Mouse (Mus musculus): ENCODE results near the gene Celf2. TPM values are rescaled to one million over a fixed set of nuclear protein-coding genes. Genes with fewer than 3 reads are reported as not detected.
A peak's percentile ranks its signal among the peaks of the same experiment; 100 is the strongest.
"Not testable (repeated sequence)": the region's sequence is repeated elsewhere in the genome, so short reads cannot be mapped to it uniquely, and the experiment has no call there.

Celf2 gene
- total RNA-seq, 2 experiments from 2014 or later = 67.6 to 79.3 TPM

DNA sequence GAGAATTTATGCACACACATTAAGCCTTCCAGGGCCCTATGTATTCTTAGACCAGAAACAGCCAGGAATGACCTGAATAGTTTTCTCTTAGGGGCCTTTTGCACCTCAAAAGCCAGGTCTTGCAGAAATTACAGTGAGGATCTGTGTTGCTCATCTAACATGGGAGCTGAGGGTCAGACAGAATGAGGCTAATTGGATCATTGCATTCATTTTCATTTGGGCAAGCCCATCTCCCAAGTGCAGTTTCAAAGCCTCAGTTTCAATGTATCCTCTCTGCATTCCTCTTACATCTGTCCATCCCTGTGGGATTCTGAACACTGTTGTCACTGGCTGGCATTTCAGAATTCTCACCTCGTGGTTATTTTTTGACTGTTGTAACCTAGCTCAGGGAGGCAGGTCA lies 200.6 kb downstream of the Celf2 start:
- no peak for DNase-seq
- Histone ChIP-seq H3K4me3 (no peak overlapping the region), H3K27ac (no peak overlapping the region)
- intact Hi-C loops (cut with DNase I) = no loop called here
- no peak for TF ChIP-seq CTCF (IDR thresholded peaks at IDR 0.05)

DNA sequence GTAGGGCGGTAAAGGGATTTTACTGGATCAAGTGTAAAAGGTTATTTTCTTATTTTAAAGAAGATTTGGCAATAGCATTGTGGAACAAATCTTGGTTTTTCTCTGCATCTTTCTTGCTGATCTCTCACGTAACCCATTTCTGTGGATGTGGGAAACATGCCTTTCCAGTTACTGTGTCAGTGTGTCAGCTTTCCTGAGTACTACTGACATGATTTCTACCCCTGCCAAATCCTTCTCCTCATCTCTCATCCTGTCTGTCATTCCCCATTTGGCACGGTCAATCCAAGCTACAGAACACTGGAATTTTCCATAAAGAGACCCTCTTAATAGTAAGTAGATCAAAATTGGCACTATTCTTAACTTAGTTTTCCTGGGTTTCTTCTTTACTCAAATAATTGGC lies 221.9 kb downstream of the Celf2 start:
- intact Hi-C loops (cut with DNase I) = no loop called here
- no peak overlapping the region for H3K27ac ChIP-seq
- TF ChIP-seq CTCF (IDR thresholded peaks at IDR 0.05) = no peak
- H3K4me3 ChIP-seq = no peak overlapping the region
- DNase-seq = no peak

DNA sequence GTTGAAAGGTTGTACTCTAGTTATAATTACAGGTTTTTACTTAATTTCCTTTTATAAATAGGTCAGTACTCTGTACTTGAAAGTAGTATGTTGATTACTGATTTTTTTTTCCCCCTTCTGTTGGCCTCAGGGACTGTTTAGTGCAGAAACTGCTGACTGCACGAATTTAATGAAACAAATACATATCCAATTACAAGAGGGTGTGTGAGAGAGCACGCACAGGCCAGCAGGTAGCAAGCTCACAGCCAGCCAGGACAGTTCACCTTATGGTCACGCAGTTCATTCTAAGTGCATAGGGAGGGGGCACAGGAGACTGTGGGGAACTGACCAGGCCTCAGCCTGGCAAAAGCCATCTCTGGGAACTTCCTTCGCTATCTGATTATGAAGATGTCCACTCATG lies 236.1 kb downstream of the Celf2 start:
- no peak for DNase-seq
- H3K27ac ChIP-seq = no peak overlapping the region
- H3K4me3 ChIP-seq = no peak overlapping the region
- intact Hi-C loops (cut with DNase I) = no loop called here
- no peak for TF ChIP-seq CTCF (IDR thresholded peaks at IDR 0.05)

DNA sequence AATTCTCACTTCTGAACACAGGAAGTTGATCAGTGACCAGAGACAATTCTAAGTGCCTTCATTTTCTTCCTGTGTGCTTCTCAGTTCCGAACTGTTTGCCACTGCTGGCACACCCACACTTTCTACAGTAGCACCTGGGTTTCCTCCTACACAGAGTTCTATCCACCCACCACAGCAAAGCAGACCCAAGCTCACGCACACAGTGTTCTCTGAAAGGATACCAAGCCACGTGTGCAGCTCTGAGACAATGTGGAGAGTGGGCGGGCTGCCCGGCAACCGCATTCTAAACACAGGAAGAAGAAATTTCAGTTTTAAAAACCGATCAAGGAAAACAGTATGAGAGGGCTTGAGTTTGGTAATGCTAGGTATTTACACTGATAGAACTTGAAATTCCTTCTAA lies 239.3 kb downstream of the Celf2 start:
- intact Hi-C loops (cut with DNase I) = no loop called here
- no peak for TF ChIP-seq CTCF (IDR thresholded peaks at IDR 0.05)
- Histone ChIP-seq H3K4me3 (no peak overlapping the region), H3K27ac (no peak overlapping the region)
- DNase-seq = peak; percentile 28

DNA sequence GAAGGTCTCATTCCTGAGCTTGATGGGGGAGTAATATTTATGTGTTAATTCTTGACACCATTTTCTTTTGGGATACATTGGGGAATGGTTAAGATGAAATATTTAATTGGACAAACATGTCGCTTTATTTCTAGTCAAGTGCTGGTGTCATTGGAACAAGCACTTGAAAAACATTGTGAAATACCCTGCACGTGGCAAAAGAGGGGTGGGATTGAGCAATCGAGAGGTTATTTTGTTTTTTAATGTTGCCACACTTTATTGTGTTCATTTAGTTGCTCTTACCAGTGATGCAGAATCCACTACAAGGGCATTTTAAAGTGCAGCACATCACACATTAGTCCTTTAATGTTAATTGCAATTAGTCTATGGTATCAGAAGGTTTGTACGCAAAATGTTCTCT lies 242.2 kb downstream of the Celf2 start:
- DNase-seq = no peak
- no peak overlapping the region for H3K4me3 ChIP-seq
- no peak overlapping the region for H3K27ac ChIP-seq
- TF ChIP-seq CTCF (IDR thresholded peaks at IDR 0.05) = no peak
- intact Hi-C loops (cut with DNase I) = no loop called here

DNA sequence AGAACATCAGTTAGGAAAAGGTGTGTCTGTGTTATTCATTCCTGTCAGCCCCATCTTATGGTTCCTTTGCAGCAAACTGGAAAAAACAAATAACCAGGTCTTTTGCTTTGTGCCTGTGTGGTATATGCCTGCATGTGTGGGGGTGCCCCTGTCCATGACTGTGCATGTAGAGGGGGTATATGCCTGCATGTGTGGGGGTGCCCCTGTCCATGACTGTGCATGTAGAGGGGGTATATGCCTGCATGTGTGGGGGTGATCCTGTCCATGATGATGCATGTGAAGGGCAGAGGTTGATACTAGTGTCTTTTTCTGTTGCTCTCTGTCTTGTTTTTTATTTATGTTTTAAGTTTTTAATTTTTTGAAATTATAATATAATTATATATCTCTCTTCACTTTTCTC lies 246.7 kb downstream of the Celf2 start:
- H3K4me3 ChIP-seq; intact Hi-C loops (cut with DNase I); H3K27ac ChIP-seq; DNase-seq: not testable (repeated sequence)

DNA sequence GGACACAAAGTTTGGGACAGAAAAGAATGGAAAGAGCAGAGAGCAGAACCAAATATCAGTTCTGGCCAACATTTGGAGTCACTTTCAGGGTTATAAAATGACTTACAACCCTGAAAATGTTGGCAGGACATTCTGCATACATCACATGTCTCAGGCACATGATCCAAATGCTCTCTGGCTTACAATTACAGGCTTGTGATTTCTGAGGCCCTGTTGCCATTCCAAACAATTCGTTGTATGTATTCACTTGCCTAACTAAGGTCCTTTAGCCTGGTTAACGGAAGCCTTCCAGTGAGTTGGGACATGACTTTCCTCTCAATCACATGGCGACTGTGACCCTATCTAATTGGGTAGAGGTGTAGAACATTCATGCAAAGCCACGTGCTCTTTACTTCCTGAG lies 249.2 kb downstream of the Celf2 start:
- Histone ChIP-seq H3K4me3 (no peak overlapping the region), H3K27ac (peak overlapping the region; percentile 73)
- no peak for TF ChIP-seq CTCF (IDR thresholded peaks at IDR 0.05)
- intact Hi-C loops (cut with DNase I) = no loop called here
- peak; percentile 31 for DNase-seq

DNA sequence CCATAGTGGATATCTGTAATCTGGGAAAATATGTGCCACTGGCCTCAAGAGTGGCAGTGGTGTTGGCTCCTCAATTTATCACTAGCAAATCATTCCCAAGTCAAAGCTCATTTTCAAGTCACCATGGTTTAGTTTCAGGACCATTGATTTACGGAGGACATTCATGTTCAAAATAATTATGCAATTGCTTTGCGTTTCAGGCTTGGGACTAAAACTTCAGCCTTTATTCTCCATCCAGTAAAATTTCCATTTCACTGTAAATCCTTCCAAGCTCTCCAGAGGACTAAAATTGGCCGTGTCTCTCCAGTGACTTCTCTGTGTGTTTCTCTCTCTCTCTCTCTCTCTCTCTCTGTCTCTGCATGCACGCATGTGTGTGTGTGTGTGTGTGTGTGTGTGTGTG lies 249.7 kb downstream of the Celf2 start:
- no peak for DNase-seq
- no peak overlapping the region for H3K4me3 ChIP-seq
- peak overlapping the region; percentile 73 for H3K27ac ChIP-seq
- no peak for TF ChIP-seq CTCF (IDR thresholded peaks at IDR 0.05)
- intact Hi-C loops (cut with DNase I) = no loop called here

DNA sequence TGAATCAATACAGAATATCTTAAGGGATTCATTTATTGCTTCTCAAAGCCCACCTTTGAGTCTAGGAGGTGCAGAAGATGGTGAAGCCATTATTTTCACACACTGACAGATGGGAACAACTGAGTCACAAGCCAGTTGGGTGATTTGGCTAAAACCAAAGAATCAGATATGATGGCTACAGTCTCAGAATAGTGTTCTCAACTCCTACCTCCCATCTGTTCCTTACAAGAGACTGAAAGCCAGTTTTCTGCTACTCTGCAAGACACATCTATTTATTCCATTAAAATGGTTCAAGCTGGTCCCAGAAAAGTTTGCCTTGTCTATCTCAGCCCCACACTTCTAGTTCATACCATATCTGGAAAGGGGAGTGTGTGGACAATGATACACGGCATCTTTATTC lies 253.3 kb downstream of the Celf2 start:
- no peak for DNase-seq
- no peak for TF ChIP-seq CTCF (IDR thresholded peaks at IDR 0.05)
- Histone ChIP-seq H3K4me3 (no peak overlapping the region), H3K27ac (no peak overlapping the region)
- intact Hi-C loops (cut with DNase I) = no loop called here

DNA sequence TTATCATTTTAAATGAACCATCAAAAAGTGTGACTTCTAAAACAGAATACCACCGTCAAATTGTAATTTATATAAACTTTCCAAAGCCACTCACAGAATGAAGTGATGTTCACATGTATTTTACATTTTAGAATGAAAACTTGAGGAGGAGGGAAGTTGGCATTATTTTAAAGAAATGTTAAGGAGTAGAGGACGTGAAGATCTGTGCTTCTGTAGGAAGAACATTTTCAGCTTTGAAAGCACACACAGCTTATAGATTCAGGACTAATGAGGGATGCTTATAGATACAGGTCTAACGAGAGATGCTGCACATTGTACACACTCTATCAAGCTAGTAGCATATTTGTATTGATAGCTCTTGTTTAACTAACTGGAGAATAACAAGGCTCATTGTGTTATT lies 254.0 kb downstream of the Celf2 start:
- H3K4me3 ChIP-seq = no peak overlapping the region

DNA sequence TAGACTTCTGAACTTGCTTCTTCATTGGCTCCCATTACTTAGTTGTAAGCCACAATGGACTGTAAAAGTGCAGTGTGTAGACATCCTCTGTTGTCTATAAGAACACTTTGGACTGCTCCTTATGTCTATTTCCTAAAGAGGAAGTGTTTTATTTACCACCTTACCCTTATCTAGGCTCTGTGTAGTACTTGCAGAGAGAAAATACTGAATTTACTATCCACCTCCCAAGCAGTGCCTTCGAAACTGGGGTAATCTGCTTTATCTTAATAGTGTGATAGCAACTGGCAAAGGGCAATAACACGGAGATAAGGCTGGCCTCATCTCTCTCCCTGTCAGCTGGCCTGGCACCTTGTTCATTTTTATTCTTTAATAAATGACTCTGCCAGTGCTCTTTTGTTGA lies 259.0 kb downstream of the Celf2 start:
- Histone ChIP-seq H3K4me3 (no peak overlapping the region), H3K27ac (no peak overlapping the region)
- TF ChIP-seq CTCF (IDR thresholded peaks at IDR 0.05) = no peak
- intact Hi-C loops (cut with DNase I) = no loop called here
- no peak for DNase-seq

More for the DNA sequence above, 254.0 kb downstream of the Celf2 start:
- no peak for DNase-seq
- TF ChIP-seq CTCF (IDR thresholded peaks at IDR 0.05) = no peak
- intact Hi-C loops (cut with DNase I) = no loop called here
- H3K27ac ChIP-seq = no peak overlapping the region

DNA sequence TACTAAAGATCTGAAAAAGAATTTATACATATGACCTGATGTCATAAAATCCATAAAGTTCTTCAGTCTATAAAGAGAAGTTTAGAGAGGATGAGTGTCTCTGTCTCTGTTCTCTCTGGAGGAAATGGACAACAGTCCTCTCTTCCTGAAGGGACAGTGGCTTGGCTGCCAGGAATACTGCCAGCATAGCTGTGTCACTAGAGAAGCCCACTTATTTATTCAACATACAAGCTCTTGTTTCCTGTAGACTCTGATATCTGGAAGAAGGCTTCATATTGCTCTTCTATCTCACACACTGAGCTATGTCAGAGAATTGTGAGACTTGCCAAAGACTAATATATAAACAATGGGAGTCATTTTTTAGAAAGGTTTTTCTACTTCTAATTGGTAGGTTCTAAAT lies 260.4 kb downstream of the Celf2 start:
- no peak for TF ChIP-seq CTCF (IDR thresholded peaks at IDR 0.05)
- no peak overlapping the region for H3K27ac ChIP-seq
- no peak overlapping the region for H3K4me3 ChIP-seq
- intact Hi-C loops (cut with DNase I) = no loop called here
- no peak for DNase-seq

DNA sequence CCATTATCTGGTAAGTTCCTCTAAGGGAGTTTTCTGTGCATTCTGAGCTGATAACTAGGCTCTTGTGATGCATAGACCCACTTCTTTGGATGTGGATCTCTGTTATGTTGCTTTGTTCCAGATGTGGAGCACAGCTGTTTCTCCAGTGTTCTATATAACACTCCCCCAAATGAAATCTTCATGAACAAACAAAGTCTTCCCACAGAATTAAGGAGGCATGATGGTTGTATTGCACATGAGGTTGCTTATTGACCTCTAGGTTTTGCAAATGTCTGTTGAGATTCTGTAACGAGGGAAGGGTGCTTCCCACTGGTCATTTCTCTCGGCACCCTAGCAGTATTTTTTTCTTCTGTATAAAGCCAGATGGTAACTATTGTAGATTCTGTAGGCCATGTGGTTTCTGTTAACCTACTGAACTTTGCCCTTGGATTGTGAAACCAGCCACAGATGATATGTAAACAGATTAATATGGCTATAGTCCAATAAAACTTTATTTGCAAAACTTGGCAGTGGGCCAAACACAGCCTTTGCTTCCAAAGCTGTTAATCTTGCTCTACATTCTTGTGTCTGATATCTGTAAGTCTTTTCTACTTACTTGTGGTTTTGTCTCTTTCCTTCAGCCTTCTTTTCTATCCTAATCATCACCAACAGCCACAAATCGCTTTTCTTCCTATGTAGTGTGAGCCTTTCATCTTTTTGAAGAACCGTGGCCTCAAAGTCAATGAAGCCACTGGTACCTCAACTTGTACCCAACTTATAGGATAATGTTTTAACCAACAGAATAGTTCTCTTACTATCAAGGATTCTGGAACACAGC lies 263.2 kb downstream of the Celf2 start:
- H3K27ac ChIP-seq = peak overlapping the region; percentile 41; the same call in 1 of the 2 replicates
- peak; percentile 43 for DNase-seq
- no peak overlapping the region for H3K4me3 ChIP-seq
- no peak for TF ChIP-seq CTCF (IDR thresholded peaks at IDR 0.05)
- intact Hi-C loops (cut with DNase I) = no loop called here

DNA sequence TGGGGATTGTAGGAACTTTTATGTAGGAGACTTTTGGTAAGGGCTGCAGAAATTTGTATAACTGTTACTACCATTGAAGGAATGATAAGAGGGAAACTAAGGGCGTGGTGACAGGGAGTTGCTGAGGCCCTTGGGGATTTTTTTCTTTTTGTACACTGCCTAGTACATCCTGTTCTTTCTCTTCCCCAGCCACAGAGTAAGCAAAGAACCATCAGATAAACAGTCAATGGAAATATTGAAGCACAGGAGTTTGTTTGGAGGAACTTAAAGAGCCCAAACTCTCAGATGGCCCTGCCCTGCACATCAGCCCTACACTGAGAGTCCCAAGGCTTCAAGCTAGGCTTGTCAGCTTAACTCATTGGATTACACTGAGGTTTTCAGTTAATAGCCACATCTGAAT lies 267.2 kb downstream of the Celf2 start:
- peak; percentile 27 for DNase-seq
- H3K27ac ChIP-seq = peak overlapping the region; percentile 74
- no peak overlapping the region for H3K4me3 ChIP-seq
- intact Hi-C loops (cut with DNase I) = no loop called here
- no peak for TF ChIP-seq CTCF (IDR thresholded peaks at IDR 0.05)
